Mouse (Mus musculus): Measurements from ENCODE around the gene Mettl17.

Mettl17 gene

DNA sequence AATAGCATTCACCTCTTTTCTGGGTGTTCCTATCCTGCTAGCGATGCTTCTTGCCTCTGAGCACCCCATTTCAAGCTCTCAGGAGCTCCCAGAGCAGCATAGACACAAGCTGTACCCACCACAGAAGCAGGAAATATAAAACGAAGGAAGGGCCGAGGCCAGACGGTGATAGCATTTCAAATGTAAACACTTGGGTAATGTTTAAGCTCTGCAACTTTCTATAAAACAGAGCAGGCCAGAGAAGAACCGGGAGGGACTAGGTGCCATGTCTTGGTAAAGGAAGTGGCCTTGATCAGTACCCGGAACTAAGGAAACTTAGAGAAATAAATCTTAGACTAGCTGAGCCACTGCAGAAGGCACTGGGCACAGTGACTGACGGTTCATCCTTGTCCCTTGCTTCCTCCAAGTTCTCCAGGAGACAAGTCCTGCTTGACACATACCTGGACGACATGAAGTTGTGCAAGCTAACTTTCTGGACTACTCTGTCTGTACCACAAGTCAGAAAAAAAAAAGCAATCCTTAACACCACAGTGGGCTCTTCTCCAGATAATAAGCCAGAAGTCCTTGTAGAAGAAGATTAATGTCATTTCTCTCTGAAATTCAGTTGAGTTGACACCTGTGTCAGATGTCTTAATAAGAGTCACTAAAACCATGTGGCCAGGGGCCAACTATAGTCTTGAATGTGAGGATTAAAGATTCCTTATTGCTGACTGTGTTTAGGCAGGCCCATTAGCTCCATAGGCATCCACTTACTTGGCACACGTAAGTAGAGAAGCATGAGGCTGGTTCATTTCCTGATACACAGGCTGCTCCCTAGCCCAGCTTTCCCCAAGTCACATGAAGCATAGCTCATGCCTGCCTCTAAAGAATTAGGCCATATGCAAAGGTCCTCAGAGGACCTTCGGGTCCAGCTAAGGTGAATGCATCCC lies 47.7 kb downstream of the Mettl17 start:
- no peak for DNase-seq

DNA sequence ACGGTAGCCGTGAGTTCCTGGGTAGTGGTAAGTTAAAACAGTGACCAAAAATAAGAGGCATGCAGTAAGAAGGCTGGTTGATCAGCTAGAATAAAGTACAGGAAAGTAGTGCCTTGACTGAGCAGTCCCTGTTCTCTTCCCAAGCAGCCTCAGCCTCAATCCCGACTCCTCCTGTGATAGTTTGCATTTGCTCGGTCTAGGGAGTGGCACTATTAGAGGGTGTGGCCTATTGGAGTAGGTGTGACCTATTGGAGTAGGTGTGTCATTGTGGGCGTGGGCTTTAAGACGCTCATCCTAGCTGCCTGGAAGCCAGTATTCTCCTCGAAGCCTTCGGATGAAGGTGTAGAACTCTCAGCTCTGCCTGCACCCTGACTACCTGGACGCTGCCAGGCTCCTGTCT lies 54.4 kb downstream of the Mettl17 start:
- DNase-seq, result no peak

DNA sequence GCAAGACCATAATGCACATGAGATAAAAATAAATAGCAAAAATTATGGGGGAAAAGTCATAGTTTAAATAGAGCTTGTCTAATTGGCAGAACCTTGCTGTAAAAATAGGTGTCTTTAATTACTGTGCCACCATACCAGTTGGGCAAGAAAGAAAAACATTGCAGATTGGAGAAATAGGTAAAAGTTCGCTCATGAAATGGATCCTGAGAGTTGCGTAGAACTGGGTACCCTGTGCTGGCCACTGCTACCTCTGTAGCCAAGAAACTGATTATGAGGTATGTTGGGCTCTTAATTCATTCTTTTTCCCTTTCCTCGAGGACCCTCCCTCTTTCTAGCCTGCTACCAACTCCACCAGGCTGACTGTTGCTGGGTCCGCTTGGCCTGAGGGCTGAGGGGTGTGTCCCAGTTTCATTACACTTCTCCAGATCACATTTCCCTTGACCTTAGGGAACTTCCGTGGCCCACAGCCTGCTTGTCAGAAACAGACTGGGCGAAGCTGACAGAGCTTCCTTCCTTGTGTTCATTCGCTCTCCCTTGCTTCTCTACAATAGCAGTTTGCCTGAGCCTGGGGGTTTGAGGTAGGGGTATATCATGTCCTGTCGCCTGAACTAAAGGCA lies 56.4 kb downstream of the Mettl17 start:
- DNase-seq, result peak; percentile 53

DNA sequence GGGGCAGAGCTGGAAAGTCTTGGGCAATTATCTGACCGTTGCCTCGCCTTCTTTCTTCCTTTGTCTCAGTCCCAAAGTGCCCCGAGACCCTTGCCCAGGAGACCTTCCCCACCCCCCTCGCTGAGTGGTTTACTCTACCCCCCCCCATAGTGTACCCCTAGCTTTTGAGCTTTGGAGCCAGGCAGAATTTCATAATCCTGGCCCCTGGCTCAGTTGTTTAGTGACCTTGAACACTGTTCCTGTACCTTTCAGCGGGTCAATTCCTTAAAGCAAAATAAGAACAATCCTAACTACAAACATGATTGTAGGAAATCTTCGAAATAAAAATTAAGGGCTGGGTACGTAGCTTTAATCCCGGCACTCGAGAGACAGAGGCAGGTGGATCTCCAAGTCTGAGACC lies 56.9 kb downstream of the Mettl17 start:
- DNase-seq, result no peak

DNA sequence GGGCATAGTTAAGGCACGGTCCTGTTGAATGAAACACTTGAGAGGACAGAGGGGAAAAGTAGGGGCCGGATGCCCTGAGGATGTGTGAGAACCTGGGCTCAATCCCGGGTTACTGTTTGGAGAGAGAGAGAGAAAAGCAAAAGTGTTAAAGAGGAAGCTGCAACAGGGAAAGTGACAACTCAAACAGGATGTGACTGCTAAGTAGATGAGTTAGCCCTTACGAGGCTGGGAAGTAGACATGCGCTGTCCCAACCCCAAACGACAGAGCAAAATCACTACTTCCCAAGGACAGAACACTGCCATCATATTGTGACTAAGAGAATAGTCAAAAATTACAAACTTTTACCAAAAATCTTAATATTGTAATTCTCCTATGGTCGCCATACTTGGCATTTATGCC lies 57.6 kb downstream of the Mettl17 start:
- no peak for DNase-seq

All from kidney, adult 9 months (tissue).